Mouse (Mus musculus) G1E (cell line): ENCODE results near the gene Map7. TPM values are rescaled to one million over a fixed set of nuclear protein-coding genes. Genes with fewer than 3 reads are reported as not detected.

Experiments
- ATAC-seq: 2 replicates; pipeline ENCODE4 v1.8.0; 2016; ENCODE audit warnings: mild to moderate bottlenecking; ENCODE audit not compliant: insufficient number of reproducible peaks, poor library complexity, low FRiP score, severe bottlenecking; ENCODE audit errors: extremely low read depth
- DNase-seq: peaks from one replicate; pipeline ENCODE4 v3.0.0; 2012; ENCODE audit warnings: low spot score
- H3K27me3 ChIP-seq: 2 replicates; pipeline ENCODE4 v1.6.1; 2012; ENCODE audit warnings: mild to moderate bottlenecking, low read length, inconsistent platforms; ENCODE audit not compliant: insufficient read depth
- H3K36me3 ChIP-seq: replicated peaks from 2 replicates; pipeline ENCODE3; 2012; ENCODE audit warnings: mild to moderate bottlenecking, inconsistent platforms
- H3K4me1 ChIP-seq: 2 replicates; pipeline ENCODE4 v1.6.1; 2012; ENCODE audit warnings: low read depth, low read length, inconsistent platforms, mixed read lengths; ENCODE audit not compliant: insufficient read depth
- H3K4me3 ChIP-seq: 2 replicates; pipeline ENCODE4 v1.5.1; 2012; ENCODE audit warnings: low read depth, mild to moderate bottlenecking, inconsistent platforms, low read length, moderate library complexity, mixed read lengths
- H3K9me3 ChIP-seq: replicated peaks from 2 replicates; pipeline ENCODE4 v1.6.1; 2012; ENCODE audit warnings: inconsistent platforms
- CTCF ChIP-seq: IDR thresholded peaks from 2 replicates; pipeline ENCODE4 v1.5.1; 2012; ENCODE audit warnings: low read depth, low read length, inconsistent platforms, mixed read lengths
- GATA1 ChIP-seq: IDR thresholded peaks from 2 replicates; pipeline ENCODE4 v1.6.1; 2012; ENCODE audit warnings: borderline replicate concordance, low read length, inconsistent platforms, mixed read lengths
- GATA2 ChIP-seq: IDR thresholded peaks from 2 replicates; pipeline ENCODE4 v1.6.1; 2012; ENCODE audit warnings: low read depth, low read length, inconsistent platforms, borderline replicate concordance
- POLR2AphosphoS5 ChIP-seq: IDR thresholded peaks from 2 replicates; pipeline ENCODE4 v1.6.1; 2012; ENCODE audit warnings: low read depth, low read length, inconsistent platforms; ENCODE audit not compliant: insufficient replicate concordance
- TAL1 ChIP-seq: conservative IDR thresholded peaks from 2 replicates; pipeline ENCODE4 v1.6.1; 2012; ENCODE audit warnings: low read depth, low read length, inconsistent platforms, mixed read lengths
- polyA plus RNA-seq: library from polyadenylated mRNA; stranded (reverse); fragments of >175 nt; gene quantifications from 2 replicates; pipeline ENCODE4 v1.2.3, GENCODE M21; 2012
- total RNA-seq, 2 experiments: library from RNA; stranded (forward) in 1 of 2; stranded (reverse) in 1 of 2; fragments of 200-1000 nt in 1 of 2; fragments of >200 nt in 1 of 2; fragmentation: Nextera tagmentation in 1 of 2; gene quantifications; 2 replicates each; pipeline ENCODE4 v1.2.3; 2014 to 2017

Map7 gene
- total and polyA plus RNA-seq, 3 experiments = 2.5 to 2.6 TPM; not detected in 1

DNA sequence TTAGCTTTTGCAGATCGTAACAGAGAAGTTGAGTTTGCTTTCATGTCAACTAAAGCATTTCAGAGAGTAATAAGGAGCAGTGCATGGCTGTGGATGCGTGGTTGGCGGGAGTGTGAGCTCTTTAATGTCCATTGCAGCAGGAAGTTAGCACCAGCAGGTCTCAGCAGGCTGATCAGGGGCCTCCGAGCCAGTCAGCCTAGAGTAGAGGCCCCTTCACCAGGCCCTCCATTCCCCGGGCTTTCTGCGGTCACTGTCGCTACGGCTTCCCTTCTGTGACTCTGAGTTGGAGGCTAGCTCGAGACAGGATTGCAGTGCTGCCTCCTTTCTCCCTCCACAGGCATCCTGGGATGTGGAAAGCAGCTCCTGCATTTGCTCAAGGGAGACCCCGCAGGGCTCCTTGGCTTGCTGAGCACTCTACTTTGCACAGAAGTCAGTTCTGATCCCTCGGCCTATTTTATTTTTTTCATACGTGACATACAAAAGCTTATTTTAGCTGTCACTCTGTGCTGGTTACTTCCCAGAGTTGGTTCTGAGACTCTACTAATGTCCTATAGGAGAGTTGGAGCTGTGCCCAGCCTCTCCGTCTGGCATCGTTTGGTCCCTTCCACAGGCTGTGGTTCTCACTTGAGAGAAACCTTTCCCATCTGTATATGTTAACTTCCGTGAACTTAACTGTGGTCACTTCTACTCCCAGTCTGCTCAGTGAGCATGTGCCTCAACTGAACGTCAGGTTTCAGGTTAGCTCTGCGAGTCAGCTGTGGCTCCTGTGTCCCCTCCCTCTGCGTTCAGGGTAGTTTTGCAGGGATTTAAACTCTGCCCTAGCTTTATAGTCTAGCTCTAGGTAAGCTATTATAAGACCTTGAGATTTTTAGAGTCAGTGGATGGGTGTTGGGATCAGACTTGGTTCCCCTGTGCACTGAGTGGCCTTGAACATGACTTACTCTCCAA, 36.0 kb upstream of the Map7 start:
- ATAC-seq (peak; percentile 70), DNase-seq (peak; percentile 59)
- no peak for TF ChIP-seq GATA2
- no peak for TF ChIP-seq GATA1
- peak; percentile 75 for TF ChIP-seq TAL1
- no peaks in the 10 kb centered on the region for H3K9me3 ChIP-seq
- peaks cover 56% of the 10 kb centered on the region for H3K4me1 ChIP-seq
- H3K4me3 ChIP-seq = peak overlapping the region; percentile 62; the same call in 1 of the 2 replicates
- H3K27me3 ChIP-seq = no peaks in the 10 kb centered on the region
- no peaks in the 10 kb centered on the region for H3K36me3 ChIP-seq

DNA sequence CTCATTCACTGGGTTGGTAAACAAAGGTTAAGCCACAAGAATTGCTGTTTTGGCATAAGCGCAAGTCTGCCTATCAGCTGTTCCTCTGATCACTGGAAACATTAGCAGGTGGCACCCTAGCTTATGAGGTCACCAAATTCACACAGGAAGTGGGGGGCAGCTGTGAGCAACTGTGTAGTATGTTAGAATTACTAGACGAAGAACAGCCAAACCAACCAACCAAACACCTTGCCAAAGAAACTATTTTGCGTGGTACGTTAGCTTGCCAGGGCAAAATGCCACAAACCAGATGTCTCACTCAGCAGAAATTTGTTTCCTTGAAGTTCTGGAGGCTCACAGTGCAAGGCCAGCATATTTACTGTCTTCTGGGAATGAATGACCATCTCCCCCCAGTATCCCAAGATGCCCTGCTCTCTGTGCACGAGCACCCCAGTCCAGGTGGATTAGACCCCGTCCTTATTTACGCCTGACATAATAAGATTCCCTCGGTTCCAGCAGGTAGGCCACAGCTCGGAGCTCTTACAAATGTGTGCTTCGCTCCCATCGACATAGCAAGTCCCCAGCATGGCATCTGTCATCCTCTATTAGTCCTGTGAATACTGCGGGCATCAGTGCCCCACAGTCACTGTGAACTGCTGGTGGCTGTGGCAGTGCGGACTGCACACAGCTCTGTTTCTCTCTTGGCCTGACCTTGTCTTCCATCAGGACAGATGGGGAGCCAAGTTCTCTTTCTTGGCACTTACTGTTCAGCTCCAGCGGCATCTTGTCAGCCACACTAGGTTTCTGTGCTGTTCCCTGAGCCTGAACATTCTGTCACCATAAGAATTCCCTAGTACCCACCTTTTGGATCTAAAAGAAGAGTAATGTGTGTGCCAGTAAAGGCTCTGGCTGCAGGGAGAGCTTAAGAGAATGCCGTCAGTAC, 28.5 kb upstream of the Map7 start:
- H3K36me3 ChIP-seq = no peaks in the 10 kb centered on the region
- DNase-seq (no peak), ATAC-seq (no peak)
- peaks cover 28% of the 10 kb centered on the region for H3K4me1 ChIP-seq
- no peak for TF ChIP-seq TAL1
- no peak for TF ChIP-seq CTCF
- no peak for TF ChIP-seq POLR2AphosphoS5
- TF ChIP-seq GATA1 = no peak
- TF ChIP-seq GATA2 = no peak
- H3K9me3 ChIP-seq = no peaks in the 10 kb centered on the region
- H3K27me3 ChIP-seq = no peaks in the 10 kb centered on the region
- no peak overlapping the region for H3K4me3 ChIP-seq

DNA sequence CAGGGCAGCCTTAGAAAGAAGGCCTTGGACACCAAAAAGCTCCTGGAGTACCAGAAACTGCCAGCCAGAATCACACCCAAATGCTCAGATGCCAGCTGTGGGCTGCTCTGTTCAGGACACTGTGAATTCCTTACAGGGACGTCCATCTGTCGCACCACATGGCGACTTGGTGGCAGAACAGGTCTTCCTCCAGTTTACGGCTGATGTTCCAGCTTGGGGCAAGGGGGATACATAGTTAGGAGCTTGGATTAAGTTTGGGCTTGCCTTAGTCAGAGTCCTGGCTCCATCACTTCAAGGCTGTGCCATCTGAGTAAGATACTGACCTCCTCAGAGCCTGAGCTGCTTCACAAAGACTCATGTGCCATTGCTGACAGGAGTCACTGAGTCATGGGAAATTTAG, 26.3 kb upstream of the Map7 start:
- H3K4me1 ChIP-seq = peaks cover 41% of the 10 kb centered on the region
- ATAC-seq (no peak), DNase-seq (no peak)
- H3K27me3 ChIP-seq = no peaks in the 10 kb centered on the region
- peaks cover 12% of the 10 kb centered on the region for H3K36me3 ChIP-seq
- no peak for TF ChIP-seq GATA1
- no peak for TF ChIP-seq GATA2
- no peaks in the 10 kb centered on the region for H3K9me3 ChIP-seq
- H3K4me3 ChIP-seq = no peak overlapping the region

DNA sequence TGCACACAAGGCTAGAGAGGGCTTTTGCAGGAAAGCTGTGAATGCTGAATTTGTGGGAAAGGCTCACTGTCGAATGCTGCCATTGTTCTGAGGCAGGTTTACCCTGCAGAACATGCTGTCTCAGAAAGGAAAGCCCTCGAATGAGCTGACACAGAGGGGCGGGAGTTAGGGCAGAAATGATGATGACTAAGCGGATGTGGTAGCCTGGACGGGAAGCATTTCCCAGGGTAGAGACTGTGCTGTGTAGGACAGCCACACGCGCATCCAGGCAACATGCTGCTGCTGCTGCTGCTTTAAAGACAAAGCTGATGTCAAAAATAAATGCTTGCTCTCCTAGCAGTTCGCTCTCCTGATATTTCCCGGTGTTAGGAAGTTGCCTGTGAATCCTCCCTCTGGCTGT, 24.9 kb upstream of the Map7 start:
- peaks cover 17% of the 10 kb centered on the region for H3K36me3 ChIP-seq
- H3K4me1 ChIP-seq = peaks cover 45% of the 10 kb centered on the region
- DNase-seq = peak; percentile 72
- TF ChIP-seq POLR2AphosphoS5 (no peak), GATA2 (no peak), TAL1 (no peak), CTCF (no peak), GATA1 (no peak)
- no peaks in the 10 kb centered on the region for H3K27me3 ChIP-seq
- H3K4me3 ChIP-seq = peak overlapping the region; percentile 40; the same call in 1 of the 2 replicates
- H3K9me3 ChIP-seq = no peaks in the 10 kb centered on the region
- ATAC-seq = peak; percentile 90

DNA sequence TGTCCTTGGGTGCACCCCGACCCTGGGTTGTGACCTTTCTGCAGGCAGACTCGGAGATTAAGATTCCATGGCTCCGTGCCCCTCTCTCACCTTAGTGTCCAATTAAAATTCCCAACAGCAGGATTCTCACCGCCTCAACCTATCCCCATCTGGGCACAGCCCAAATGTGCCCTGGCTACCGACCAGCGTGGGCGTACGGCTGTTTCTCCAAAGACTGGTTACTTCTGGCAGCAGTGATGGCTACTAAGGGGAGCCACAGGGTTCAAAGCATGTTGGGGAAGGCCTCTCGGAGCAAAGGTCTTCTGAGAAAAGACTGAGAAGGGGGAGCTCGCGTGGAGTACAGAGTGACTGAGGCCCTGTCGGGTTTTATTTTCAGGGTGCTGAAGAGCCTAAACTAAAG, 23.7 kb upstream of the Map7 start:
- Histone ChIP-seq H3K9me3 (no peaks in the 10 kb centered on the region), H3K27me3 (no peaks in the 10 kb centered on the region), H3K36me3 (peaks cover 23% of the 10 kb centered on the region), H3K4me3 (peak overlapping the region; percentile 46; the same call in 1 of the 2 replicates), H3K4me1 (peaks cover 45% of the 10 kb centered on the region)
- no peak for ATAC-seq
- DNase-seq = no peak
- TF ChIP-seq GATA1 (no peak), TAL1 (no peak), POLR2AphosphoS5 (no peak), GATA2 (no peak), CTCF (no peak)

DNA sequence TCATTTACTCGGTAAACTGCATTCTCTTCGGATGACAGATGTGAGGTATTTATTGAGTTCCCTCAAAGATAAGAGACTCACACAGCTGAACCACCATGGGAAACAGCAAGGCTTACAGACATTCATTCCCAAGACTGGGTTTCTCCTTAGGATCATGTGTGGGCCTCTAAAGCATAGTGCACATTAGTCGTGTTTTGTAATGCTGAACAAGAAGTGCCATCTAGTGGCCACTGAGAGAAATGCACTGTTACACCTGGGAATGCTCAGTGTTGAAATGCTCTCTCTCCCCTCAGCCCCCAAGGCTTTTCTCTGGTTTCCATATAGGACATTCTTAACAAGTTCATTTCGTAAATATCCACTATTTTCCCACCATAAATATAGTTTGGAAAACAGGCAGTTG, 23.0 kb upstream of the Map7 start:
- ATAC-seq (no peak), DNase-seq (no peak)
- Histone ChIP-seq H3K27me3 (no peaks in the 10 kb centered on the region), H3K4me3 (no peak overlapping the region; the same call in 1 of the 2 replicates), H3K36me3 (peaks cover 29% of the 10 kb centered on the region), H3K4me1 (peaks cover 48% of the 10 kb centered on the region), H3K9me3 (no peaks in the 10 kb centered on the region)
- no peak for TF ChIP-seq GATA2
- TF ChIP-seq POLR2AphosphoS5 = no peak
- TF ChIP-seq CTCF = peak; percentile 92
- no peak for TF ChIP-seq GATA1
- no peak for TF ChIP-seq TAL1
